Mouse (Mus musculus) c-Kit-positive CD71-positive TER-119-negative erythroid progenitor cells, embryonic 14.5 days (primary cell): ENCODE results near the gene Opcml.

Experiments used
- DNase-seq: peaks from one replicate; pipeline ENCODE4 v3.0.0-alpha.2; 2013; ENCODE audit warnings: low read depth

The Opcml gene

DNA sequence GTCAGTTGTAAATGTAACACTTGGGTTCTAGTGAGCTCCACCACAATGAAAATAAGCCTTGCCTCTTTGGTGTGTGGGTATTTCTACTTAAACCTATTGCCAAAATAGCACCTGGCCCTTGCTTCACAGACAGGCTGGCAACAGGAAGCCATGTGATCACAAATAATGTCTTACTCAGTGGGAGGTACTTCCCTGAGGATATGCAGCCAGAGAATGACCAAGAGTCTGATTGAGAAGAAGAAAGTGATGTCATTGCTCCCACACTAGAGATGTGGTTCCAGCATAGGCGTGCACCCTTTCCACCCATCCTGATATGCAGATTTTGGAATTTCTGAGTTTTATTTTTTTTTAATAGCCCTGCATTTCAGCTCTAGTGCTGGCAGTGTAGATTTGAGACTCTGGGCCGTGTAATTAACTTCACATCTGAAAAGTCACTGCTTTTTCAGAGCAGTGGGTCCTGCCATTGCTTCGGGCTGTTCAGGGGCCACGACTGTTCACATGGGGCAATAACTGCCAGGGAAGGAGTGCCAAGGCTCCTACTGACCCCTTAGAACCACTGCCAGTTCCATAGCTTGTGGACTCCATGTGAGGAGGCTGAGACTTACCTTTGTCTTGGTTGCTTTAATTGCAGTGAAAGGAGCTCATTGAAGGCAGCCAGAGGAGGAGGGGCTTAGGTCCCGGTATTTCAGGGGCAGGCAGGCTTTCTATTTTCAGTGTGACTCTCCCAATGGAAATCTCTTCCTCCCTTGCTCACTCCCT lies 649.0 kb downstream of the Opcml start:
- no peak for DNase-seq

DNA sequence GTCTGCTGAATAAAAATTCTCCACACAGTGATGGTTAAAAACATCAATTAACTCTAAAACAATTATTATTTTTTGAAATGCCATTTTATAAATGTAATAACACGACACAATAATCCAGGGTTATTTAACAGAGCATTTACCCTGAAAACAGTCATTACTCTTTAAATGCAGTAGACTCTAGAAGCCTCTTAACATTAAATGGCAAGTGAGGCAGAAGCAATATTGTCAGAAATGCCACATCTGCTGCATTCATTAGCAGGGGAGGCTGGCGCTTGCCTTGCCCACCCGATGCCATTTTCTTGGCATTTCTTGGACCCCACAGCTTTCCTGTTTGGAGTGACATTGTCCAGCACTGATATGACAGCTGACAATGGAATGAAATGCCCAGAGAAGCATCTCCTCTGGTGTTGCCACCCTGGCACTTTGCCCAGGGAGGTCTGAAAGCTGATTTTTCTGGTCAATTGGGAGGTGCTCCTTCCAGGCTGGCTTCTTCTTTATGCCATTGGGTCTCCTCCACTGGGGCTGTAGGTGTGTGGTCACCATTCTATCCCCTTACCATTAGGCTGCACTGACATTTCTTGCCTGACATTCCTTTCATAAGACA lies 649.7 kb downstream of the Opcml start:
- no peak for DNase-seq

DNA sequence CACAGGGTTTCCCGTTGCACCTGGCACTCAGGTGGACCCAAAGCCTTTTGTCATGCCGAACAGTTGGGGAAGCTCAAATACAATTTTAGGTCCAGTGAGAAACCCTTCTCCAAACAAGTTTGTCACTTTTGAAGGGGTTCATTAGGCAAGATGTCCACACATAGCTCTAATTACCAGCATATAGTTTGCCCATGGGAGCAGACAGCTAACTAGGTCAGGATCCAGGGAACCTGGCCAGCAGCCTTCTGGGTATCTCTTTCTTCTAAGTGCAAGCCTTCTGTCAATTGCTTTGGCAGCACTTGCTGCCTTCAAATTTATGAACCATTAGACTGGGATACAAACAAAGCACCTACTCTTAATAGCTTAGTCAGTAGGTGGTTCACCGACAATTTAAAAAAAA lies 653.9 kb downstream of the Opcml start:
- DNase-seq, result no peak

DNA sequence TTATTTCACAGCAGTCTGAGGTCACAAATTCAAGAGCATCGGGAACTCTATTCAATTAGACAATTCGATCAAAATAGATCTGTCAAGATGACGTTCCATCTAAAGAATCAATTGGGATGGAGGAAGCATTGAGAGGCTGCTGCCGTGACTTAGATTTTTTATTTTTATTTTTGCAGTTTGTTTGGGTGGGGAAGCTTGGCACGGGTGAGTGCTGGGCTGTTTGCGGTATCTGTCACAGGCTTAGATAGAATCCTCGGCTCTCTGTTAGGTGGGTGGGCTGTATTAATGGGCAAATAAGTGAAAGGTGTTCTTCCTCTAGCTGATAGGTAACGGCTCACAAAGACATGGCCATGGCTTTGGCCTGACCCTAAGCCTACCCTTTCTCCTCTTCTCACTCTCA lies 654.4 kb downstream of the Opcml start:
- DNase-seq, result no peak

DNA sequence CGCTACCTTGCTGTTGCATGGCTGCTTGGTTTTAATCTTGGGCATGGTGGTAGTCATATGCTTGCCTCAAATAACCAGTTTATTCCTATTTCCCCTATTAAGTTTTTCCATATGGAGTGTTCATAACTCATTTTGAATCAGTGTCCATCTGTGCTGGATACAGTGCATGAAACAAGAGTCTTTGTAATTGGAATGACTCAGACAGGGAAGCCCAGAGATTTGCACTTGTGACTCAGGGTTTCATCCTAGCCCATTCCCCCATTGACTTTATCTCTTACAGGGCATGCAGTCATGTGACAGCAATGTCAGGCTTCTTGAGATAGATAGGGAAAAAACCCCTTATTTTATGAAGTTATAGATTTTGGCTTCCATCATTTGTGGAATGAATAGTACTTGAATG lies 655.3 kb downstream of the Opcml start:
- DNase-seq, result no peak

DNA sequence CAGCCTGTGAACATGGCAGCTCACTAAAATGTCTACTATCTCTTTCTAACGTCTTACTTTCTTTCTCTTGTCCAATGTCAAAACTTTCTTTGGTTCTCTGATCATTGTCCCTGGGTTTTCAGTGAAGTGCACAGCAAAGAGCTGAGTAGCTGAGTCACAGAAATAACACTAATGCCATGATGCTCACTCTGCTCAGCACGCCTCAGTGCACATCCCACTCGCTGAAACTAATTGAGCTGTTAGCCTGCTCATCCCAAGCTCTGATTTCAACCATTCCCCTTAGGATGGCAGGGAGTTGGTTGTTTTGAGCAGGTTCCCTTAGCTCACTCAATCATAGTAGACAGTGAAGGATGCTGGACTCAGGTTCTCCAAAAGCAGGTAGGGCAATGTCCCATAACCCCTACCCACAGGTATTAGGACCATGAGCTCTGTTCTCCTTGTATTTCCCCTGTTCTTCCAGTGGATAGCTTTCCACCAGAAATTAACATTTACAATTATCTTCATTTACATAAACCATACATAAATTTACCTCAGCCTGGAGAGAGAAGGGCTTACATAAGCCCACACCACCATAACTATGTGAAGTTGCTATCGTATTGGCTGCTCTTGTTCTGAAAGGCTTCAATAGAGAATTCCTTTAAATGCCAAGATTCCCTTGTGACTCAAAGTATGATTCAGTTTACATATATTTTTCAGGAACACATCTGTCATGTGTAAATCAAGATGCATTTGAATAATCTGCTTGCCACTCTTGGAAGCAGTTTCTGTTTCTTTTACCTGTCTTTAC lies 655.9 kb downstream of the Opcml start:
- DNase-seq, result no peak

DNA sequence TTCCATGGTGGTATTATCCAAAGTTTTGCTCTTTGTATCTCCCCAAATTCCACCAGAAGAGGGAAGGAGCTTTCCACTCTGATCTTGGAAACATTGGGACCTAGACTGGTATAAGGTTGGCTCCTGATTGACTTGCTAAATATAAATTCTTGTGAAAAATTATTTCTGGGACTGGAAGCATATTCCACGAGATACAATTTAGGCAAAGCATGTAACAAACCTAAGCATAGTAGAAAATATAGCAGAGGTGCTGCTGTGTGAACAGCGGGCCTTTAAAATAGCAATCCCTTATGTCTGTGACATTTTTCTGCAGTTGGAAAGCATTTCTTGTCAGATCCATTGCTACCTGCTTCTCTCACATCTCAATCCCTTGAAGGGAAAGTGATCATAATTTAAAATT lies 661.9 kb downstream of the Opcml start:
- no peak for DNase-seq

DNA sequence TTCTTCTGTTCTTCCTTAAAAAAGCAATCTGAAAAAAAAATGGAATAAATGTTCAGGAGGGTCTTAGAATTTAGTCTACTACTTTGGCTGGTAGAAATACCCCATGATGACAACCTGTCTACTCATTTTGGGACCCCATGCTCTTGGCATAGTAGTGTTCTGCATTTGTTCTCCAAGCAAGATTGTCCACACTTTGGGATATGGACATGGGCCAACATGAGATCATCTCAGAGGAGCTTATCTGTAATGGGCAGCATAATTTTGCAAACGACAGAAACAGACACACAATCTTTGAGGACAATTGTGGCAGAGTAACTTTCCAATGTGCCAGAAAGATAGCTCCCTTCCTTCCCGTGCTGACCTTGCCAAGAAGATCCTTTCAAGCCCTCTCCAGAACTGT lies 662.5 kb downstream of the Opcml start:
- DNase-seq, result no peak

DNA sequence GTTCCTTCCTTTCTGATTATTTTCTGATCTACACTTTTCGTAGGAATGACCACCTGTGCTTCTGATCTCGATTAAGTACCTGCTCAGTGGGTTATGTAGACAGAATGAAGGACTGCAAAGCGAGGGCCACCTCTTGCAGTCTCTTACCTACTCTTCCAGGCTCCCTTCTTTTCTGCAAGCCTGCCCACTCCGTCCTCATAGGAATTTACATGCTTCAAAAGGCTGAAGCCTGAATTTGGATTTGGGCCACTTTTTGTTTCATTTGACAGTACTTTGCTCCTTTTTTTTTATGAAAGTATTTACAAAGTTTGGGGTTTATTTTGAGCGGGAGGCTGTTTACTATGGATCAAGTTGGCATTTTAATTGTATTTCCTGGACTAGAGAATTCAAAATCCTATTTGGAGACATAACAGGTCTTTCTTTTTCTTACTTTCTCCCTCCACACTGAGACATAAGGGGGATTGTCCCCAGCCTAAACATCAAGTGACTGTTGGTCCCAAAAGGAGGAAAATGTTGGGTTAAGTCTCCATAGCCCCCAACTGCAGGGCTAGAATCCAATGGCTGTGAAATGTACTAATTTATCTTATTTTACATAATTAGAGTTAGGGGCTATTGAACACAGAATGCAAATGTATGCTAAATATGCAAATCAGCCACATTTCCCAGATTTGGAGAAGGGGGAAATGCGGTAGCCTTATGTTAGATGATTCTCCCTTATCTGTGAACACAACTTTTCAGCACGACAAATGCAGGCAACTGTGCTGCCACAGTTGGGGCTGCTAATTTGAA lies 667.6 kb downstream of the Opcml start:
- DNase-seq, result no peak

DNA sequence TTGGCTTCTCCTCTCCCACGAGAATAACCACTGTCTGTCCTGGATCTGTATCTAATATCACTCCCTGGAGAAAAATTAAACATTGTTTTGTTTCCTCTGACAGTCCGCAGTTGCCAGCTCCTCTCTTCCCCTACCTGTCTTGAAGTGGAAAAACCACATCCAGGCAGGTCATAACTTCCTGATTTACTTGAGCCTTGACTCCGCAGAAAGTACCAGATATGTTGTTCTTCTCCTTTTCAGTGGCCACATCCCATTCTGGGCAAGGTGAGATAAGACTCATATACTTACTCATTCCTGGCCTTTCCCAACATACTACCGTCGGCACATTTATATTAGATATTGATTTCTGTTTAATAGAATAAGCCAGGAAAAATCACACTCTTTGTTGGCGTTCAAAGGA lies 673.0 kb downstream of the Opcml start:
- DNase-seq, result no peak

DNA sequence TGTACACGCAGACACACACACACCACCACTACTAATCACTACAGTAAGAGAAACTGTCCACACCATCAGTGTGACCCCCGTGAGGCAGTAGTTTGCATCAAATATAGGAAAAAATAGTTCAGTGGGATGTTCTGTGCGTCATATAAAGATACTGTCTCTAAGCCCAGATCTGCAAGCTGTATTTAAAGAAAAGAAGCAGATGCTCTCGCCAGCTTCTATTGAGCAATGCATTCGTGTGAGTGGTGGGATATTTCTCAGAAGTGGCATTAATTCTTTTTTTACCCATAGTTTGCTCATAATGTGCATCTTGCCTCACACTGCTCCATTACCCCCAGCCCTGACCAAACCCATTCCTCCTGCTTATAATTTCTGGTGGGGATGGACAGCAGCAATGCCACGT lies 678.8 kb downstream of the Opcml start:
- no peak for DNase-seq

DNA sequence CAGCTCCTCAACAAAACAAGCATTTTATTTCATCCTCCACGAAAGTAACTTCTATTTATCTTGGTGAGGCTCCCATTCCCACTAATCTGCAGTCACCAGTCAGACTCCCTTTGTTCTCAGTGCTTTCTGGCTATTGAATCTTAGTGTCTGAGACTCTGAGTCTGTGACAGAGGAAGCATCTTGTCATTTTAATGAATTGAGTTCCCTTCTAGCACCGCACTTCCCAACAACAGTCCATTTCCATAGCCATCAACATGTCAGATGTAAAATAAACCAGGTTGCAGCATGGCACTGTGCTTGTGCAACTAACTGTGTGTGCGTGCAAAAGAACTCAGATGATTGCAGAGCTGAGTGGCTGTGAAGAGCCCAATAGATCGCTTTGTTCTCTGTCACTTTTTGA lies 680.9 kb downstream of the Opcml start:
- DNase-seq, result no peak

DNA sequence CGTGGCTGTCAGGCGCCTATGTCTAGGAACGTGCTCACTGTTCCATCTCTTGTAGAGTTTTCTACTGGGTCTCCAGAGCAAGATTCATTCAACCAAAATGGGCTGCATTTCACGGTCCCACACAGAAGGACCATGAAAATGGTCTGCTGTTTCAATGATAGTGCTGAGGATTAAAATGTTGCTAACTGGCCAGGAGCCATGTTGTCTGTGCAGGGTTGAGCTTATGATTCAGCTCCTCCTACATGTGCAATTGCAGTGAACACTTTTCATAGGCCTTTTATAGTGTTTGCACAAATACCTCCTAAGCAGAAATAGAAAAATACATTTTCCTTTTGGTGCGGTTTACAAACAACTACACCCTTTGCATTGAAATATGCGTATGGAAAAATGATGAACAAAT lies 684.0 kb downstream of the Opcml start:
- no peak for DNase-seq

DNA sequence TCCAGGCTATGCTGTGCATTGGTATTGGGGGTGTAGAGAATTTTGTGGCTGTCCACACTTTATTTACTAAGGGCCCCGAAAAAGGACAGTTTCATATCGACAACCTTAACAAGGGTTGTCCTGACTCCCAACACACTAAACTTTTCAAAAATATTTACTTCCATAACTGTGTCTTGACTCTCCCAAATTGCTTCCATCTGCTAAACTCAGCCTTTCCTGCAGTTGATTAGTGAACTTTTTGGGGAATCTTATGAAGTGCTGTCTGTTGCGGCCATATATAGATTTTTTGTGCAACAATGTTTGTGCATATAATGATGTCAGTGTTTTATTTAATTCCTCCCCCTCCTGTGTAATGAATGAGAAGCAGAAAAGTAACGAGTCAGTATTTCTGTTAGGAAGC lies 690.7 kb downstream of the Opcml start:
- no peak for DNase-seq

DNA sequence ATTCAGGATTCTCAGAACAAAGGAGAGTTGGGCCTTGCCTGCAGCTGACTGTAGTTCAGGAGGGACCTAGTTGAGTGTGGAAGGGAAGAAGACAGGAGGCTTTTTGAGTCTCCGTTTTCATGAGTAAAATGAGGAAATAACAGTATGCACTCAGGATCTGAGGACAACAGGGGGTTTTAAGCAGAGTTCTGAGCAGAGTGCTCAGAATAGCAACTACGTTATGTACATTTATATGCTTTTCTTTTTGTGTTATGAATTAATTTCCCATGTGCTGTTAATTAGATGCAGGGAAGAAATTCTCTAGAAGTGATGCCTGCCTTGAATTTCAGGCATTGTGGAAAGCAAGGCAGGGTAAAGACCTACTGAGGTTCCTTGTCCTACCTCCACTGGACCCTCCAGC lies 697.9 kb downstream of the Opcml start:
- no peak for DNase-seq

DNA sequence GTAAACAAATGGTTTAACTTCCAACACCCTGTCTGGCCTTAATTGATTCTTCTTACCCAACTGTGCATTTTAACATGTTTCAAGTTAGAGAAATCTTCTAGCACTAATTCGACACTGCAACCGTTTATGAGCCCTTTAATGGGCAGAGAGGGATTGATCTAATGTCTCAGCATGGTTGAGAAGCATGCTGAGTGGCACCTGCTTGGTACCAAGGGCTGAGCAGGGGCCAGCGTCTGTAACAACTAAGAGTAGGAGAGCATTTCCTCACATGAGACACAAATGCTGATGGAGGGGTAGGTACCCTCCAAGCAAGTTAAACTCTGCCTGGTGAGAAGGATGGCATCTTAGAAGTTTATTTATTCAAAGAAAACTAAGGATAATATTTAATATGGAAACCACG lies 699.3 kb downstream of the Opcml start:
- no peak for DNase-seq

DNA sequence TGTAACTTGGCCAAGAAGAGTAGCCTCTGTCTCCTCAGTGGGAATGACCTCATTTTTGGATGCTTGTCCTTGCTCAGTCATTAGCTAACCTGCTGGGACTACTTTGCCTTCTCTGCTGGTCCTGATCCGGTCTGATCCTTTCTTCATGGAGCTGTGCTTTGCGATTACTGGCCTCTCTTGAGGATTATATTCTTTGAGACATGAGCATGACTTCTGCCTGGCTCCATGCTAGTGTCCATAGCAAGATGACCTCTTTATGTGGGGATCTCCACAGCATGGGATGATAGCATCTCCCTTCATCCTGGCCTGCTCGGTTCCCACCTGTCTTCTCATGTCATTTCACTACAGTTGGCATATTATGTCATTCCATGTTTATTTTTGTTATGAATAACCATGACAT lies 699.8 kb downstream of the Opcml start:
- DNase-seq, result no peak

DNA sequence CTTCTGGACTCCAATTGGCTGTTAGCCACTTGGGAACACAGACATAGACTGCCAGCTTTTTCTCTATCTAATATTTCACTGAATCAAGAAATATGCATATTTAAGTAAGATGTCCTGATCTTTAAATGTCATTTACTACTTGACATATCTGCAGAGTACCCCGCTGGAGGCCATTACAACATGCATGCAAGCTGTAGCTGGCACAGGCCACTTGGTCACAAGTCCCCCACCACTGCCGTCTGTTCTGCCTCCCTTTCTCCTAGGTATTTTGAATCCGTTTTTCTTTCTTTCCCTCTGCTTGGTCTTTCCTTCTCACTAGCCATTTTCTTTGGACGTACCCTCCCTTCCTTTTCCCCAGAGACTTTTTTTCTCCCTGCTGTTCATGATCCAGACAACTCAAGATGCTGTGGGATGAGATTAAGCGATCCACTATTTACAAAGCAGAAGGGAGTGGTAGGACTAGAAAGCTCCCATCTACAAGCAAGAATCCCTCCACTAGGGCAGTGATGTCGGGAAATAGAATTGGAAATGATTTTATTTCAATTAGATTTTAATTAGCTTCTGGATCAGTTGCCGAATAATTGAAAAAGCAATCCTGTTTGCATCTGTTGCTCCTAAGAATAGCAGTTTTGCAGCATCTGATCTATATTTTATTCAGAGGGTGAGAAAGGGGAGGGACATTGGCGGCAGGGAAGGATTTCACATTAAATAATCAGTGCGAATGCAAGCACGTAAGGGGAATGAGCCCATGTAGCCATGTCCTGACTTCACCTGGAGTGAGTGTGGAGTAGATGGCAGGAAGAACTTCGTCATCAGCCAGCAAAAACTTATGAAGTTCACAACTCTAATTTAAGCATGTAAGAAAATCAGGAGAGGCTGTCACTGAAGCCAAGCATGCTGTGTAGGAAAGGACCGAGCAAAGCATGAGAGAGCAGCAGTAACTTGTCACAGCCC lies 709.5 kb downstream of the Opcml start:
- no peak for DNase-seq

DNA sequence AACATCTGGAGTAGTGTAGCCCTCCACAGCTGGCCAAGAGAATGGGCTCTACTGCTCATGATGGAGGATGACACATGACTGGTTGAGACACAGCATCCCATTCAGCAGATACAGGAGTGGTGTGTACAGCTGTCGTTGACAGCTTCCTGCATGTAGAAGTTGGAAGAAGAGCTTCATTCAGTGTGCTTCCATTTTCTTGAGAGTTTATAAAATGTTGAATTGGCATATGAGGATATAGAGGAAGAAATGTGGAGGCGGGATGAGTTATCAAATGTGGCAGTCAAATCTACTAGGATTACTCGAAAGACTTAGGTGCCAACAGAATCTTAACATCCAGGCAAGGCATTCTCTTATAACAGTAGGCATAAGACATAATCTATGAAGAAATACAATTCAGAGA lies 723.3 kb downstream of the Opcml start:
- DNase-seq, result no peak

DNA sequence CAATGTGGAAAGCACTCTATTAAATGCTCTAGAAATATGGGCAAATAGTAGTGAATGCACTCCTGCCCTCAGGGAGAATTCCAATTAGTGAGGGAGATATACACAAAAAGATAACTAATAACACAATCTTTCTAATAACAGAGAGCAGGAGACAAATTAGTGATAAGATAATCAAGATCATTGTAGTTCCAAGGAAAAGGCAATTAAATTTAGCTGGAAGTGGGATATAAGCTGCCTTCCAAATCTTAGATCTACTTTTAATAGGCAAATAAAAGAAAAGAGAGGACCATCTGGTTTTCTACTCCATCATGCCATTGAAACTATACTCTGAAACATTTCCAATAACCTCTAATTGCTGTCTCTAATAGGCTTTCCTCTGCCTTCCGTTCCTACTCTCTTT lies 742.6 kb downstream of the Opcml start:
- no peak for DNase-seq

DNA sequence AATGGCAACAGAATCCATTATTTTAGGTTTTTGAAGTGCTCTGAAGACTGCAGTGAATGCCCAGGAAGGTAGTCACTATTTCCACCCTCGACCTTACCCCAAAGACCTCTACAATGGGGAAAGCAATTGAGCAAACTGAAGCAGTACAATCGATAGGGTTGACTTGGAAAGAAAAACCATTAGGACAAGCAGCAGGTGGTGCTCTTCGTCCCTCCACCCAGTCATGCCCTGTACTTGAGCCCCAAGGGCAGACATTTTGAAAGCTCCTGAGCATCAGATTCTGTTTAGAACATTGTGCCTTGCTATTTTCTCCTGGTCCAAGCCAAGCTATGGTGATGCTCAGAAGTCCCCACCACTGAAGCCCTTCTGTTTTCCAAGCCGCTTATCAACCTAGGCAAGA lies 744.4 kb downstream of the Opcml start:
- DNase-seq, result no peak
